Mouse (Mus musculus) retina, adult 2 months (tissue): ENCODE data around the gene Rdh16f1.
"Not testable (repeated sequence)": the region's sequence is repeated elsewhere in the genome, so short reads cannot be mapped to it uniquely, and the experiment has no call there.

Experiments
- DNase-seq: peaks from one replicate; pipeline ENCODE4 v3.0.0-alpha.2; 2012; ENCODE audit warnings: low read depth, low spot score

The Rdh16f1 gene

DNA sequence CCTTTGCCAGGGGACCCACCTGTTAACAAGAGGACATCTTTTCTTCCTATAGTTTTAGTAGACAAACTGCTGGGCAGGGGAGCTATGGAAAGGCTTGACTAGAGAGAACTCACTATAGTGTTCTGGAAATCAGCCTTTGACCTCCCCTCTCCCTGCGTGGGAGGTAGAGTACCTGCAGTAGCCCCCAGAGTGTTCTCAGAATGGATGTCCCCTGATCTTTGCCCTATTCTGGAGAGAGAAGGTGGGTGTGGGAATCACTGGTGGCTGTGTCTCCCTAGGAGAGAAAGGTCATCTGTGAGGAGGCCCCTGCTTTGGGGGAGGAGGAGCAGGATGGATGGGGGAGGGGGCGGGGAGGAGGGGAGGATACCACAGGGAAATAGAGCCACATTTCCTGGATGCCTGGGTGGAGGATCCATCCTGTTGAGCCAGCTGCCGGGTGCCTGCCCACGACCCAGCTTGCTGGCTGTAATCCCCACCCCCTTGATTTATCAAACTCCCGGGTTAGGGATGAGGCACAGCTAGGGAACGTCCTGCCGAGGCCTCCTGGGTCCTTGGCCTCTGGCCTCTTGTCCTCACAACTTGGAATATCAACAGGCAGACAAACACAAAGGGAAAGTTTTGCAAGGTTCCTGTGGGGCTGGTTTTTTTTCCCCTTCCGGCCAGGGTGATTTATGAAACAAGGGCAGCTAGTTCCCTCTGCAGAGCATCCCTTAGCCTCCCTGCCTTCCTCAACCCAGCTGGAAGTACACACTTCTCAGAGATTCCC is 10.6 kb upstream of the Rdh16f1 start:
- DNase-seq = no peak

DNA sequence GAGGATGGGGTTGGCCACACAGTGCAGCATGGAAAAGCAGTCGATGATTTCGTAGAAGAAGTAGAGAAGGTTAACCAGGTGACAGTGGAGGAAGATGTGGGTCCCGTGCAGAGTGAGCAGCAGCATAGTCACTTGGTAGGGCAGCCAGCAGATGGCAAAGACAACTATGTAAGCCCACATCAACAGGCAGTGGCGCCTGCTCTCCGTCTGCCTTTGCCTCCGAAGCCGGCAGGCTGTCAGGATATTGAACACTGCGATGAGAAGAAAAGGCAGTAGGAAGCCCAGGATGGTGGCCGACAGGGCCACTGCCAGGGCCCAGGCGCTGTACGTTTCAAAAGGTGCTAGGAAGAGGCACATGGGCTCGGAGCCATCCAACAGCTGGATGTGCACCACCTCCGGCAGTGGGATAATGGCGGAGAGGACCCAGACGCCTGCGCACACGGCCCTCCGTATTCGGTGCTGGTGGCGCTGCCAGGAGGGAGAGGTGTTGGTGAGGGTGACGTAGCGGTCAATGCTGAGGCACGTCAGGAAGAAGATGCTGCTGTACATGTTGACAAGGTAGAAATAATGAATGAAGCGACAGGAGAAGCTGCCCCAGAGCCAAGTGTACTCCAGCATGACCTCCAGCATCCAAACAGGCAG is 9.3 kb upstream of the Rdh16f1 start:
- no peak for DNase-seq

DNA sequence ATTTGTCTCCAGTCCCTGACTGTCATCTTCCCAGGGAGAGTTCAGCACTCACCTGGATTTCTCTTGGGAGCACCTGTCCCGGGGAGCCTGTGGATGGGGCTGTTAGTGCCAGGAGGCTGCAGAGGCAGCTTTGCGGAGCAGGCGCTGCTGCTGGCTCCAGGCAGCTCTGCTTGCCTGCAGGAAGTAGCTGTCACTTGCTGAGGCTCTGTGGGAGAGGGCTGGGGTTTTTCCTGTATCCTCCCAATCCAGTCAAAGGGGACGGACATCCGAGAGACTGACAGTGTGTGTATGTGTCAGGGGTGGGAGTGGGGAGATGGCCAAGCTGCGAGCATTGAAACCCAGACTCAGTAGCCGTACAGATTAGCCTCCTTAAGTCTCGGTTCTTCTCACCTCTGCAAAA is 8.0 kb upstream of the Rdh16f1 start, which contains the start of gene Gpr182:
Gene Gpr182, minus strand, starts transcription at position 185 of the 400 bp plus-strand sequence.
- no peak for DNase-seq

DNA sequence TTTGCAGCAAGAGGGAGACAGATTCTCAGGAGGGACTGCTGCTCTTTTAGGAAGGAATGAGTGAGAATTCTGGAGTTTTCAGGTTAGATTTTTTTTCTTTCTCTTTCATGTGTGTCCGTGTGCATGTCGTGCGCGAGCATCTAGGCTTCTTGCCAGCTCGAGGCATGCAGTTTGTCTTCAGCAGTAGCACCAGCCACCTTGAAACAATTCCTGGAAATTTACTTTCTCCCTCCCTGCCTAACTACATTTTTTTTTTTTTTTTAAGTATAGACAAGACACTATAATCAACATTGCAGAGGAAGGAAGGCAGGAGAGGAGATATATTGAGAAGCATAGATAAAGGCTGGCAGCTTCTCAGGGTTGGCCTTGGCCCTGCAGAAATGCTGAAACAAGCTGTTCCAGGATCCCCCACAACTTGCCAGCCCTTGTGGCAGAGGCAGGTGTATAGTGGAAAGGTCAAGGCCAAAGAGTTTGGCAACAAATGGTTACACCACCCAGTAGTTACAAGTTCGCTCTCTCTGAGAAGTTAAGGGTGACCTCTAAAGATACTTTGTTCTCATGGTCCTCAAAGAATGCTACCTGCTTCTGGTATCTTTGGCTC is 4.9 kb upstream of the Rdh16f1 start:
- no peak for DNase-seq

DNA sequence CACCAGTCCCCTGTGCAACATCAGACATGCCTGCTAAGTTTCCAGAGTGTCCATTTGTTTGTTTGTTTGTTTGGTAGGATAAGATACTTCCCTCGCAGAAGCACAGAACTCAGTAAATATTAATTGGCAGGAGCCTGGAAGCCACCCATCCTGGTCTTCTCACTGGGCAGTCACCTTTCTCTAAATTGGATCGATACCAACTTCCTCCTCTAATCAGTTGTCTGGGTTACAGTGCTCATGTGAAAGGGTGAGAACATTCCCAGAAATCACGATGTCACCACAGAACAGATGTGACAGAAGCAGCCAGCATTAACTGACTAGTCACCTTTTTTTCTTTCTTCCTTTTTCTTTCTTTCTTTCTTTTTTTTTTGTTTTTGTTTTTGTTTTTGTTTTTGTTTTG is 4.3 kb upstream of the Rdh16f1 start:
- no peak for DNase-seq

DNA sequence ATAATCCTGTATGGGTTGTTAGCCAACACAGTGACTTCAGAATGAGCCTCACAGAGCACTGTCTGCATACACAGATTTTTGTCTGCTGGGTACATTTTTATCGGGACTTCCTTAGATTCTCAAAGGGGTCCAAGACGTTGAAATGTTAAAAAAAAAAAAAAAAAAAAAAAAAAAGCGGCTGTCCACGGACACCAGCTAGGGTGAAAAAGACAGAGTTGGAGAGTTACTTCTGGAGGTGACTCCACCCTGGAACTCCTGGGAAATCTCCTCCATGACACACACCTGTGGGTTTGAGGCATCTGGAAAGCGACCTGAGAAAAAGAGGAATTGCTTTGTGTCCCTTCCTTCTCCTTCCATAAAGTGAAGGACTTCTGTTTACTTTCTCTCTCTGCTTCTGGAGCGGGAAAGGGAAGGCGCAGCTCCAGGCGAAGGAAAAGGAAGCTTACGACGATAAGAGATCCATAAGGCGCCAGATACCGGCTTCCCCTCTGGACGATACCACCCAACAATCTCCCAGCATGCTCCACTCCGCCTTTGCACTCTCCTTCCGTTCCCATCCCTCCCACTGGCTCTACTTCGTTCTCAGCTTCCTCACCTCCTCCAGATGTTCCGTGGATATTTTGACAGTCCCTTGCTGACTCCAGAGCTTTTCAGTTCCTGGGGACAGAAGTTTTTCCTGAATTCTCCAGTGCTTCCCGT is 3.7 kb upstream of the Rdh16f1 start:
- no peak for DNase-seq

DNA sequence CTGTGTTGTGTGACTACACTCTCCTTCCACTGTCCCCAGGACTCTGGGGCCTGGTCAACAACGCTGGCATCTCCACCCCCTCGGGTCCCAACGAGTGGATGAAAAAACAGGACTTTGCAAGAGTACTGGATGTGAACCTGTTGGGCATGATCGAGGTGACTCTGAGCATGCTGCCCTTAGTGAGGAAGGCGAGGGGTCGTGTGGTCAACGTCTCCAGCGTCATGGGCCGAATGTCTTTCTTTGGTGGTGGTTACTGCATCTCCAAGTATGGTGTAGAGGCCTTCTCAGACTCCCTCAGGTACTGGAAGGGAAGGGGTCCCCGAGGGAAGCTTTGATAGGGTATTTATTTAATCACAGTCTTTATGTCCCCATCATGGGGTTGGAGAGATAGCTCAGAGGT is 3.3 kb downstream of the Rdh16f1 start:
- not testable (repeated sequence) for DNase-seq

DNA sequence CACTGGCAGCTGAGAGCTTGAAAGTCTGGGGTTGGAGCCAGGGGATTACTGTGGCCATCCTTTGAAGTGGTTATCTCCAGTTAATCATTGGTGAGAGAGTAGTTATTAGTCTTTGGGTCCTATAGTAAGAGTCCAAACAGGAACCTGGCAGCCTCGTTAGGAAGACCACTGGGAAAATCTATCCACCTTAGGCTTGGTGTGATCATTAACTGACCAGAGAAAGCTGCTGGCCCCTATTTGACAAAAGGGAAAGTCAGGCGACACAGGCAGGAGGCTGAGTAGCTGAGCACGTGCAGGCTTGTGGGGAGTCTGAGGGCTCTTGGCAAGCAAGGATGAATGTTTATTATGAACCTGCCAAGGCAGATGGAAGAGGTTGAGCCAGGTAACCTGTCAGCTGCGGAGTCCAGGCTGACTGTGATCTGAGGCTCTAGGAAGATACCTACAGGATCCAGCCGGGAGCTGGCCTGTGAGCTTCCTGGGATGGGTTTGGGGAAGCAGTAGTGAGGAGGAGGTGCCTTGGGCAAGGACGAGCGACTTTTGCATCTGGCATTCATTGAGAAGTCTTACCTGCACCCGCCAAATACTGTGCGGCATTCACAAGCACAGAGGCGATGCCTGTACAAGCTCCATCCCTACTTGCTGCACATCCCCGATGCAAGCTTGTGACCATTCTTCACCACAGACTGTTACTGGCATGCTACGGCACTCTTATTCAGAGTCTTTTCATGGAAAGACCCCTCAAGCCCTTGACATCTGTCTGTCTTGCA is 4.5 kb downstream of the Rdh16f1 start:
- no peak for DNase-seq

DNA sequence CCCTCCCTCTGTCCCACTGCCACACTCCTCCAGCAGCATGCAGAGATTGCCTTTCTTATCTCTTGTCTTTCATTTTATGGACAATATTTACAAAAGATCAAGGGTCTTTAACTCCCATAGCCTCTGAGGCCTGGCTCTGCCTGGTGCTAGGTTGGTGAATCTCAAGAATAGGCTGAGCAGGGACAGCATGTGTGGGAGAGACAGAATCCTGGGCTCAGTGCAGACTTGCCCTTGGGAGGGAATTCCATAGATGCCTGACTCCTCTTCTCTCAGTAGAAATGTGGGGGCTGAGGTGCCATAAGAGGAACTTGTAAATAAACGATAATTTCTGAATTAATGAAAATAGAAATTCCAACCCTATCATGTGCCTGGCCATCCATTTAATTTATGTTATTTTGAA is 7.0 kb downstream of the Rdh16f1 start:
- DNase-seq = no peak

DNA sequence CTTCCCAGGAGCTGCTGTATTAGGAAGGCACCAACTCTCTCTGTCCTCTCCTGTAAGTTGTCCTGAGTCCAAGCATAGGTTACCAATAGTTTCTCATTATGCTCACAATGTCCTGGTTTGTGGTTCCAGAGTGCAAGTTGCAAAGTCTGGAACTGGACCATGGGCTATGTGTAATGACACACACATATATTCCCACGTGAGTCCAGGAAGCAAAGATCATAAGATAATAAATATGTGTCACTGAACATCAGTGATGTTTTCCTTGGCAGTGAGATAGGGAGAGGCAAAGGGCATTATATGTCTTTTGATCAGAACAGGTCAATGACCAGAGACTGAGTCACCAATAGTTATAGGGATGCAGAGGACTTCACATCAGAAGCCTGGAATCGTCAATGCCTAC is 16.4 kb downstream of the Rdh16f1 start, which contains the start of gene Rdh9:
Gene Rdh9, plus strand, starts transcription at position 376 of the 400 bp plus-strand sequence.
- no peak for DNase-seq

DNA sequence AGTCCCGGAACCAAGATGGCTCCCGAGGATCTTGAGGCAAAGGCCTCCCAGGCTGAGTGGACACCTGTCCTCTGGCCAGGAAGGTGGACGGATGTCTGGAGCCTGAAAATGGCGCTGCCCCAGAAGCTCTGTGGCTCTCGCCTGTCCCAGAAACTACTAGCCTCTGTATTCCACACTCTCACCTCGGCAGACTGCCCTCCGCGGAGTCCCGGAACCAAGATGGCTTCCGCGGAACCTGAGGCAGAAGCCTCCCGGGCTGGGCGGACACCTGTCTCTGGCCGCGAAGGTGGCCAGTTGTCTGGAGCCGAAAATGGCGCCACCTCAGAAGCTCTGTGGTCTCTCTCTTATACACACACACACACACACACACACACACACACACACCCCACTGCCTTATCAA is 22.7 kb downstream of the Rdh16f1 start:
- DNase-seq = not testable (repeated sequence)

DNA sequence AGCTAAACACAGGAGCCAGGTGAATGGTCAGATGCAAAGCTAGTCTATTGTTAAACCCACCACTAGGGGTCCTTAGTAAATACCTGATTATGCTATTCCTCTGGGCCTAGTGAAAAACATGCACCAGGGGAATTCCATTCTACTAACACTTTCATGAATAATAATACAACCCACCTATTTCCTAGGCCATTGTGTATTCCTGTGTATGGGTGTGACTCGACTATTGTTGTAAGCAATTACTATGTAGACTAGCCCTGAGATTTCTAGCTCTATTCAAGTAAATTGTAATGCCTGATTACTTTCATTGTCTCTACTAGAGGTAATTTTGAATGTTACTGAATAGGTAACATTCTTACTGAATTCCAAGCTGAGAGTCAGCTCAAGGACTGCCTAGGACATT is 25.8 kb downstream of the Rdh16f1 start:
- DNase-seq = not testable (repeated sequence)

DNA sequence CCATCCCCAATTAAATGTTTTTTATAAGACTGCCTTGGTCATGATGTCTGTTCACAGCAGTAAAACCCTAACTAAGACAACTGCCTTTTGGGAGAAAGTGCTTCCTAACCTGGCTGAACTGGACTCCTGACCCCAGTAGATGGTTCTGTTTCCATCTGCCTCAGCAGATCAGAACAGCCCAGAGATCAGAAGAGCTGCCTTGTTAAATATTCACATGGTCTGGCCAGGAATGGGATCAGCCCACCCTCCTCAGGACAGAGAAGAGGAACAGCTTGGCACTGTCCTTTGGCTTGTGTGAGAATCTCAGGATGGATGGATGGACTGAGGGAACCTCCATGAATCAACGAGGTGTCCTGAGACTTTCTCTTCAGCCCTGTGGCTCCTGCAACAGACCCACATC is 39.7 kb downstream of the Rdh16f1 start:
- no peak for DNase-seq

DNA sequence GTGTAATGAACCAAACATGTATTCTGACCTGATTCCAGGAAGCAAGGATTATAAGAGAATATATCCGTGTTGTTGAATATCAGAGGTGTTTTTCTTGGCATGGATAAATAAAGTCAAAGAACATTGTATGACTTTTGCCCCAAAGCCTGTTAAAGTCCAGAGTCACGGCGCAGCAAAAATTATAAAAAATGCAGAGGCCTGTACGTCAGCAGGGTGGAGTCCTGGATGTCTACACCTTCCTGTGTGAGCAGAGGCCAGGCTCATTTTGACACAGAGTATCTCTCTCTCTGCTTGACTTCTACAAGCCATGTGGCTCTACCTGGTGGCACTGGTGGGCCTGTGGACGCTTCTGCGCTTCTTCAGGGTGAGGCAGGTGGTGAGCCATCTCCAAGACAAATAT is 41.3 kb downstream of the Rdh16f1 start, which contains the start of gene Rdh16:
Gene Rdh16, plus strand, starts transcription at position 262 of the 400 bp plus-strand sequence.
- DNase-seq = no peak

DNA sequence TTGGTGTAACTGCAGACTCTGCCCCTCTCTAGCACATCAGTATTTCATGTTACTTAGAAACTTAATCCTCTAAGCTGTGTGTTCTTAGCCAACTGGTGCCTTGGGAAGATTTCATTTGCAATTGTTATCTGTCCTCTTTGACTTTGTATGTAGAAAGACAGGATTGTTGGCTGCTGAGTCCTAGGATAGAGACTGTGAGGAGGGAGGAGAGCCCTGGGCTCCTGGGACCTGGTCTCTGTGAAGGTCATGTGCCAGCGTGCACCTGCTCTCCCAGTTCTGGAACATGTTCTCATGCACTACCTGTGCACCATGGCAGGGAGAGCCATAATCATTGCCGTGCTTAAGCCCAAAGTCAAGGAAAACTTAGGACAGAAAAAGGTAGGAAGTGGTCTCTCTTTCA is 42.0 kb downstream of the Rdh16f1 start:
- no peak for DNase-seq

DNA sequence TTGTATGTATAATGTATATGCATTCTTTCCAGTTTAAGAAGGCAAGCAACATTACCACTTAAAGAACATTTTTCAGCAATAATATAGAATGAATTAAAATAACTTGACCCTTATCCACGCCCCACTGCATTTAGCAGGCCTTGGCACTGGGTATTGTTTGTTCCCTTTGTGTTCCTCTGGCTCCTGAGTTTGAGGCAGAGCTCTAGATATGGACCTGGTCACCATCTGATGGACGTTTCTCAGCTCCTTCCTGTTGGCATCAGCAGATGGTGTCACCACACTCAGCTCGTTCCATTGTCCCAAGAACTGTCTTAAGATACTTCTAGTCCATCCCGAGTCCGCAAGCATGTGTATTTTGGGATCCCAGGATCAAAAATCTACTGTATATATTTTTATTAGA is 42.6 kb downstream of the Rdh16f1 start:
- no peak for DNase-seq

DNA sequence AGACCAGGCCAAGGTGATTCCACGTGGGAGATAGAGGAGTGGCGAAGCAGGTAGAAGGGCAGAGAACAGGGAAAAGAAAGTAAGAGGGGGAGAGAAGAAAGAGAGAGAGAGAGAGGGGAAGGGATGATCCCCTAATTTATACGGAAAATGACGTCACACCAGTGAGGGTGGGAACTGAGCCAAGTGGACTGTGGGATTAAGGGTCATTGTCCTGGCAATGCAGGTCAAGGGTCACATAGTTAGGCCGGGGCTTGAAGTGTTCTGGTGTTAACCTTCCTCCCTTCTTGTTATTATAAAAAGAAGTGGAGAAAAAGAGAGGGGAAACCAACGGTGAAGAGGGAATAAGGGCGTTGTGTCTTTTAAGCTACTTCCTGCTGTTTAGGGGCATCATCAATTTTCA is 44.8 kb downstream of the Rdh16f1 start:
- DNase-seq = no peak

DNA sequence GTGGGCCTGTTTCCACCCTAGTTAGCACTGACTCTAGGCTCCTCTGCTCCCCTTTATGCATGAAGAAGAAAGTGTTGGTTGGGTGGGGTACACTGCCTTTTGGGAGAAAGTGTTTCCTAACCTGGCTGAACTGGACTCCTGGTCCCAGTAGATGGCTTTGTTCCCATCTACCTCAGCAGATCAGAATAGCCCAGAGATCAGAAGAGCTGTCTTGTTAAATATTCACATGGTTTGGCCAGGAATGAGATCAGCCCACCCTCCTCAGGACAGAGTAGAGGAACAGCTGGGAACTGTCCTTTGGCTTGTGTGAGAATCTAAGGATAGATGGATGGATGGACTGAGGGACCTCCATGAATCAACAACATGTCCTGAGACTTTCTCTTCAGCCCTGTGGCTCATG is 56.3 kb downstream of the Rdh16f1 start:
- no peak for DNase-seq

DNA sequence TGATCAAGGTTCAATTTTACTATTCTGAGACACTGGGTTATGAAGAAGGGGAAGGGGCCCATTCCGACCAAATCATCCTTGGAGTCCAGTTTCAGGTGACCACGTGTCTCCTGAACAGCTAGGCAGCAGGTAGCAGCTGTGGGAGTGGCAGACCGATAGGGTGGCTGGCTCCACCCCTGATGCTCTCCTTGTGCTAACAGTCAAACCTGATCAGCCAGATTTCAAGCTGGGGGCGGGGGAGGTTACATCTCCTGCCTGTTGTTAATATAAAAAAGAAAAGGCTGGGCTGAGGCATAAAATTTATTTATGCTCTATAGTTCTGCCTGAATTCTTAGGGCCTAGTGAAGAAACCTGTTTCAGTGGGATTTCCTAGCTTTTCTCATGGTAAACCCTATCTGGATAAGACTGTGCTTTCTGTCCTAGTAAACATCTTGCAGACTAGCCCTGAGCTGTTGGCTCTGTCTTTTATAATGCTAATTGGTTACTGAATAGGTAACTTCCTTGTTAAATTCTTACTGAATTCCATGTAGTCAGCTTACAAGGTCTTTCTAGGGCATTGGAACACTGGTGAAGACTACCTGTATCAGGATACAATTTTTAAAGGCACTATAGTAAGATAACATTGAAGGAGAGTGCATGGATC is 57.8 kb downstream of the Rdh16f1 start:
- DNase-seq = not testable (repeated sequence)

DNA sequence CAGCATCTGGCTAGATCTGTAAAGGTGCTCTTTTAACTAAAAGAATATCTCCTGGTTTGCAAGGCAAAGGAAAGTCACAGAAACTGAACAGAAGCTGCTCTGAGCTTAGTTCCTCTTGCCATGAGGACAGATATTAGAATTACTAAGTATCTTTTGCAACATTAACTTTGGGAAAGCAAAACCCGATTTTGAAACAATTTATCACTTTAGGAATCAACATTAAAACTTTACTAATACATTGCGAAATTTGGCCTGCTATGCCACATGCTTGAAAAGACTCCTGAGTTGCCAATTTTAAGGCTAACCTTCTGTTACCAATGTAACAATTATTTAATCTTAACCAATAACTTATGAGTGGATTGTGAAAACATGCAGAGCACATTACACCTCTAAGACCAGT is 62.2 kb downstream of the Rdh16f1 start:
- DNase-seq = not testable (repeated sequence)

DNA sequence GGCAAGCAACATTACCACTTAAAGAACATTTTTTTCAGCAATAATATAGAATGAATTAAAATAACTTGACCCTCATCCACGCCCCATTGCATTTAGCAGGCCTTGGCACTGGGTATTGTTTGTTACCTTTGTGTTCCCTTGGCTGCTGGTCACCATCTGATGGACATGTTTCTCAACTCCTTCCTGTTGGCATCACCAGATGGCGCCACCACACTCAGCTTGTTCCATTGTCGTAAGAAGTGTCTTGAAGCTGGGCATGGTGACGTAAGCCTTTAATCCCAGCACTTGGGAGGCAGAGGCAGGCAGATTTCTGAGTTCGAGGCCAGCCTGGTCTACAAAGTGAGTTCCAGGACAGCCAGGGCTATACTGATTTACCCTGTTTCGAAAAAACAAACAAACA is 65.8 kb downstream of the Rdh16f1 start:
- DNase-seq = no peak
